Mouse (Mus musculus) embryonic facial prominence, embryonic 11.5 days (tissue): ENCODE results near the gene Pdzk1. TPM values are rescaled to one million over a fixed set of nuclear protein-coding genes. Genes with fewer than 3 reads are reported as not detected.

Experiments
- ATAC-seq: fragments of 200-750 bp; cut with Nextera tagmentation; replicated peaks from 2 replicates; pipeline ENCODE4 v1.8.0; 2017; ENCODE audit warnings: low read depth; ENCODE audit not compliant: insufficient number of reproducible peaks, low FRiP score, low TSS enrichment
- DNase-seq: peaks from one replicate; pipeline ENCODE4 v3.0.0-alpha.2; 2015; ENCODE audit warnings: low spot score
- H3K27ac ChIP-seq: fragments of 300-500 bp; sonication (generic); replicated peaks from 2 replicates; pipeline ENCODE4 v1.5.1; 2014; ENCODE audit warnings: mild to moderate bottlenecking, low read depth, low read length, control low read depth
- H3K27me3 ChIP-seq: fragments of 300-500 bp; sonication (generic); 2 replicates; pipeline ENCODE4 v1.6.1; 2014; ENCODE audit warnings: mild to moderate bottlenecking, low read length, moderate library complexity, mixed read lengths; ENCODE audit not compliant: control insufficient read depth, insufficient read depth
- H3K36me3 ChIP-seq: fragments of 300-500 bp; sonication (generic); replicated peaks from 2 replicates; pipeline ENCODE4 v1.6.1; 2014; ENCODE audit warnings: low read depth, mild to moderate bottlenecking, low read length, moderate library complexity, mixed read lengths; ENCODE audit not compliant: control insufficient read depth, insufficient read depth
- H3K4me1 ChIP-seq: fragments of 300-500 bp; sonication (generic); 2 replicates; pipeline ENCODE4 v1.6.1; 2014; ENCODE audit warnings: low read length, mixed read lengths; ENCODE audit not compliant: control insufficient read depth, insufficient read depth
- H3K4me2 ChIP-seq: fragments of 300-500 bp; sonication (generic); 2 replicates; pipeline ENCODE4 v1.6.1; 2014; ENCODE audit warnings: low read depth, mild to moderate bottlenecking, control low read depth, low read length, moderate library complexity
- H3K4me3 ChIP-seq: fragments of 300-500 bp; sonication (generic); 2 replicates; pipeline ENCODE4 v1.5.1; 2014; ENCODE audit warnings: low read depth, low read length, control low read depth
- H3K9ac ChIP-seq: fragments of 300-500 bp; sonication (generic); replicated peaks from 2 replicates; pipeline ENCODE4 v1.6.1; 2014; ENCODE audit warnings: mild to moderate bottlenecking, control low read depth, low read length
- H3K9me3 ChIP-seq: fragments of 300-500 bp; sonication (generic); replicated peaks from 2 replicates; pipeline ENCODE4 v1.6.1; 2016; ENCODE audit warnings: mild to moderate bottlenecking, low read length, inconsistent platforms, mixed read lengths; ENCODE audit not compliant: control insufficient read depth
- WGBS: fragments of 180-500 bp; shearing (Covaris S2); extraction: QIAGEN DNeasy Blood & Tissue Kit; methylation state at CpG from one replicate; pipeline ENCODE4 v1.1.7; 2014; 5-methylcytosine and 5-hydroxymethylcytosine counted together
- polyA plus RNA-seq: library from polyadenylated mRNA; unstranded; fragments of >200 nt; fragmentation: Nextera tagmentation; extraction: Ambion mirVana; gene quantifications from 2 replicates; pipeline ENCODE4 v1.2.1, GENCODE M21; 2014

Gene Pdzk1
- polyA plus RNA-seq, 1 experiment from 2014 or later = not detected

DNA sequence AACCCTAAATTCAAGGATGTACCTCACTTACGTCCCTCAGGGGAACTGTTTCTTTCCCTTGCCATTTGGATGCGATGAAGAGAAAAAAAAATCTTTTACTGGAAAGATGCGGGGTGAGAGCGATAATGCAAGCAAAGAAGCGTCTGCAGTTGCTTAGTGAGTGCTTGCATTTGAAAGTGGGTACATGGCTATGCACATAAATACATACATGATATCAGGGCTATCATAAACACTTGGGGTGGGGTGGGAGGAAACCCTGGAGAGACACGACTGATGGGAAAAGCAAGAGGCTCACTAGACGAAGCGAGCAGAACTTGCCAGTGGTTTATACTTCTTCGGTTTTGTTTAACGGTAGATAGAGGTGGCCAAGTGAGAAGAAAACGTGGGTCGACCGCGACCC is 75.3 kb downstream of the Pdzk1 start, which contains the start of gene Gja5:
TSS of gene Gja5 (plus strand) at position 301 of the 400 bp plus-strand sequence.
- ATAC-seq = no peak

DNA sequence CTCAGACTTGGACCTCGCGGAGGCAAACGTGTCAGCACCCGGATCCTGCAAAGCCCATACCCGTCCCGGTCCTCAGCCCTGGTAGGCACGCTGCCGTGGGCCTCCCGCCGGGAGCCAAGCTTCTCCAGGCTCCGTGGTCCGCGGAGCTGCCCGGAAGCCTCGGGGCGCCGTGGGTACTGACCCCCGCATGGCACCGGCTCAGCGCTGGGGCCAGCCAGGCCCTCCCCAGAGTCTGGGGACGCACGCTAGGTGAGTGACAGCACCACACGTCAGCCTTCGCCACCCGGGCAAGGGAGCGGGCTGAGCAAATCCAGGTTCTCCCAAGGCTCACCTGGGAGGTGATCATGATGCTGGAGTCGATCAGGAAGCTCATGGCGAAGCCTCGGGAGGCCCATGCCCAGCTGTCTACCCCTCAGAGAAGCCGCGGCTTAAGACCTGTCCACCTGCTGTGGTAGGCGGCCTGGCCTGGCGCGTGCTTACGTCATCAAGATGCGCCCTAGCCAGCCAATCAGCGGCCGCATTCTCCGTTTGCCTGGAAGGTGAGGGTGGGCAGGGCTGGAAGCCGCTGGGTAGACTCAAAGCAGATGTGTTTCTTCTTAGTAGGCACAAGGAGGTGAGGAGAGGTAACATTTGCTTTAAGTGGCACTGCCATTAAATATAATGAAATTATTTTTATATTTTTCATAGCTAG is 75.9 kb downstream of the Pdzk1 start, which contains the start of gene Gpr89:
TSS of gene Gpr89 (minus strand) at position 496 of the 691 bp plus-strand sequence.
- H3K9ac ChIP-seq = peak within 1 kb of the TSS; percentile 89
- 0% methylated on average over 40 of the region's 40 CpGs for WGBS
- ATAC-seq (peak; percentile 94), DNase-seq (peak; percentile 95)
- H3K4me1 ChIP-seq = no peaks in the 10 kb centered on the region
- H3K9me3 ChIP-seq = no peaks in the 10 kb centered on the region
- H3K4me3 ChIP-seq = peak within 1 kb of the TSS; percentile 99
- H3K27ac ChIP-seq = no peak within 1 kb of the TSS
- H3K4me2 ChIP-seq = peak within 1 kb of the TSS; percentile 81
- H3K27me3 ChIP-seq = no peaks in the 10 kb centered on the region
- H3K36me3 ChIP-seq = no peaks in the 10 kb centered on the region

More for the DNA sequence above, 75.3 kb downstream of the Pdzk1 start, which contains the start of gene Gja5:
- Histone ChIP-seq H3K27me3 (no peaks in the 10 kb centered on the region), H3K9me3 (no peaks in the 10 kb centered on the region), H3K4me2 (peak within 1 kb of the TSS; percentile 81), H3K36me3 (no peaks in the 10 kb centered on the region), H3K27ac (no peak within 1 kb of the TSS), H3K4me3 (peak within 1 kb of the TSS; percentile 99), H3K4me1 (no peaks in the 10 kb centered on the region), H3K9ac (peak within 1 kb of the TSS; percentile 89)
- 14% methylated on average over 14 of the region's 14 CpGs for WGBS
- no peak for DNase-seq

DNA sequence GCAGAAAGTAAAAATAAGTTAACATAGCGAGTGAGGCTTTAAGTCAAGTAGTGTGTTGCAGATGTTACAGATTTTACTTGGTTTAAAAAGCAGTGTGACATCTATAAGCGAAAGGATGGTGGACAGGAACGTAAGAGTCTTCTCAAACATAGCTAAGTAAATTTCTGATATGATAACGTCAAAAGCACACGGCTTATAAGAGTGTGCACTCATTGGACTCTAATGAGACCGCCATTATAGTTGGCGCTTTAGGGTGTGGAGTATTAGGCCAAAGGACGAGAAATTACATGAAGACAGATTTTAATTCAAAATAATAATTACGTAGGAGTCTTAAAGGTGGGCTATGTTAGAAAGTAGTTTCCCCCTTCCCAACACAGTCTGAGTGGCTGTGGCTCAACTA is 76.5 kb downstream of the Pdzk1 start:
- peak overlapping the region; percentile 81 for H3K4me2 ChIP-seq
- peak; percentile 4 for DNase-seq
- ATAC-seq = no peak
- no peaks in the 10 kb centered on the region for H3K36me3 ChIP-seq
- WGBS = 49% methylated on average over 9 of the region's 9 CpGs
- peak overlapping the region; percentile 89; the same call in 1 of the 2 replicates for H3K9ac ChIP-seq
- no peaks in the 10 kb centered on the region for H3K4me1 ChIP-seq
- H3K9me3 ChIP-seq = no peaks in the 10 kb centered on the region
- peak overlapping the region; percentile 99 for H3K4me3 ChIP-seq
- no peak overlapping the region for H3K27ac ChIP-seq
- H3K27me3 ChIP-seq = no peaks in the 10 kb centered on the region

Other genes with a start within 250 kb of the Pdzk1 start
- 13.2 and 14.2 TPM in 2 replicates for gene Polr3gl, start 235.1 kb upstream of the Pdzk1 start, polyA plus RNA-seq
- 0.90 and 1.1 TPM in 2 replicates for gene Ankrd34a, start 232.6 kb upstream of the Pdzk1 start, polyA plus RNA-seq
- 6.5 and 7.0 TPM in 2 replicates for gene Lix1l, start 228.1 kb upstream of the Pdzk1 start, polyA plus RNA-seq
- 195 and 196 TPM in 2 replicates for gene Rbm8a, start 199.4 kb upstream of the Pdzk1 start, polyA plus RNA-seq
- gene Pex11b, start 193.9 kb upstream of the Pdzk1 start, polyA plus RNA-seq = 54.7 and 62.3 TPM in 2 replicates
- gene Gm42957, start 193.8 kb upstream of the Pdzk1 start, polyA plus RNA-seq = not detected in 2 replicates
- 0.59 and 0.77 TPM in 2 replicates for gene Itga10, start 183.7 kb upstream of the Pdzk1 start, polyA plus RNA-seq
- 0.14 and 0.45 TPM in 2 replicates for gene Ankrd35, start 159.2 kb upstream of the Pdzk1 start, polyA plus RNA-seq
- 33.8 and 35.5 TPM in 2 replicates for gene Pias3, start 132.9 kb upstream of the Pdzk1 start, polyA plus RNA-seq
- gene Nudt17, start 120.7 kb upstream of the Pdzk1 start, polyA plus RNA-seq = 12.0 and 13.5 TPM in 2 replicates
- gene Polr3c, start 101.7 kb upstream of the Pdzk1 start, polyA plus RNA-seq = 35.9 and 37.3 TPM in 2 replicates
- 82.3 and 85.1 TPM in 2 replicates for gene Rnf115, start 101.6 kb upstream of the Pdzk1 start, polyA plus RNA-seq
- gene Cd160, start 67 bp downstream of the Pdzk1 start, polyA plus RNA-seq = 0.22 TPM in 1 of 2 replicates, not detected in the other
- gene Gja5, start 75.4 kb downstream of the Pdzk1 start, polyA plus RNA-seq = 3.0 and 3.9 TPM in 2 replicates
- gene Gpr89, start 76.1 kb downstream of the Pdzk1 start, polyA plus RNA-seq = 41.6 and 41.9 TPM in 2 replicates
- 0.49 and 2.5 TPM in 2 replicates for gene Gja8, start 96.7 kb downstream of the Pdzk1 start, polyA plus RNA-seq